In the genomic region with DNA sequence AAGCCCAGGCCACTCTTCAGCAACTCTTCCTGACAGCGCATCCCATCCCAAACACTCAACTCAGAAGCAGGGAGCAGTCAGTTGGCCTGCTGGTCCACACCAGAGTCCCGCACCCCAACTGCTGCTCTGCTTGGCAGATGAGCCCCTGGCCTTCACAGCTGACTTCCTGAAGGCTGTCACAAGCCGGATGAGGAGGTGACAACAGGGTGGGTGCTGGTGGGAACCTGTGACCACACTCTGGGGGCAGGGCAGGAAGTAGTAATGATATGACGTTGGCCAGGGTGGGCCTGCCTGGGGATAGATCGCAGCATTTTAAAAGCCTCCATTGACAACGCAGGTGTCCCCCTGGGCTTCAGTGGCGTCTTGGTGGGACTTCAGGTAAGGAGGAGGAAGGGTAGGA, we compare ENCODE assay signal across 17 mouse cellular contexts. TPM values are rescaled to one million over a fixed set of nuclear protein-coding genes. Genes with fewer than 3 reads are reported as not detected.
DNase-seq lines count a peak whose midpoint lies in the region; ATAC-seq lines count a peak whose summit lies in the region.
"Had no signal": no experiment of that assay in that cellular context is flagged by ENCODE, and none has a peak within 500 bp of the region (broad histone marks: within the 10 kb centered on the region; RNA-seq: fewer than 3 reads in every experiment).

Gene Prf1, plus strand, starts transcription at position 357 of the 400 bp plus-strand sequence.

- H3K4me3 ChIP-seq in intestine, embryonic 15.5 days (replicated peaks), result no peak within 1 kb of the TSS
- H3K4me3 ChIP-seq: embryonic facial prominence, embryonic 12.5 days; lung, embryonic 15.5 days; midbrain, embryonic 12.5 days had no signal

- no peaks in the 10 kb centered on the region for H3K9me3 ChIP-seq in intestine, embryonic 15.5 days
- H3K9me3 ChIP-seq: embryonic facial prominence, embryonic 12.5 days; lung, embryonic 15.5 days; midbrain, embryonic 12.5 days had no signal

- peak; percentile 78 for ATAC-seq in megakaryocyte progenitor cell, adult 5-6 weeks (replicated peaks; ENCODE audit: poor library complexity)
- no peak for ATAC-seq in intestine, embryonic 15.5 days

- H3K4me2 ChIP-seq in intestine, embryonic 15.5 days (replicated peaks), result no peak within 1 kb of the TSS
- H3K4me2 ChIP-seq: embryonic facial prominence, embryonic 12.5 days; lung, embryonic 15.5 days; midbrain, embryonic 12.5 days had no signal

- H3K4me1 ChIP-seq in intestine, embryonic 15.5 days (replicated peaks), result no peaks in the 10 kb centered on the region
- H3K4me1 ChIP-seq: embryonic facial prominence, embryonic 12.5 days; lung, embryonic 15.5 days; midbrain, embryonic 12.5 days had no signal

- no peaks in the 10 kb centered on the region for H3K36me3 ChIP-seq in intestine, embryonic 15.5 days
- H3K36me3 ChIP-seq: embryonic facial prominence, embryonic 12.5 days; lung, embryonic 15.5 days; midbrain, embryonic 12.5 days had no signal

- no peak within 1 kb of the TSS for H3K27ac ChIP-seq in intestine, embryonic 15.5 days
- H3K27ac ChIP-seq: embryonic facial prominence, embryonic 12.5 days; lung, embryonic 15.5 days; midbrain, embryonic 12.5 days had no signal

- intact Hi-C loops in heart, postnatal 36 days (cut with DNase I), result no loop called here

- no peaks in the 10 kb centered on the region for H3K27me3 ChIP-seq in intestine, embryonic 15.5 days (replicated peaks)
- H3K27me3 ChIP-seq: embryonic facial prominence, embryonic 12.5 days; lung, embryonic 15.5 days; midbrain, embryonic 12.5 days had no signal

- WGBS in intestine, embryonic 15.5 days, result 78% methylated on average over 7 of the region's 7 CpGs

- H3K9ac ChIP-seq in intestine, embryonic 15.5 days, result no peak within 1 kb of the TSS
- H3K9ac ChIP-seq: embryonic facial prominence, embryonic 12.5 days; lung, embryonic 15.5 days; midbrain, embryonic 12.5 days had no signal

- peak; percentile 78 for DNase-seq in CD4-positive helper T cell, adult 2 months (ENCODE audit: low read depth, low spot score)
- peak; percentile 92 for DNase-seq in T-cell, adult 2 months (ENCODE audit: low spot score)
- DNase-seq in thymus, adult 18-20 months, result peak; percentile 67 to 76
- DNase-seq in urinary bladder, adult 2 months (ENCODE audit: low spot score), result no peak
- DNase-seq in heart, postnatal 36 days, result no peak
- no peak for DNase-seq in adrenal gland, postnatal 4 days (ENCODE audit: low spot score in 2 of 2)
- DNase-seq: adrenal gland, adult 8-10 months; kidney, postnatal 4 days had no signal

RNA-seq across cellular contexts. Expression of gene Prf1, which starts in this region (rescaled TPM):
- total RNA-seq in megakaryocyte progenitor cell, adult 5-6 weeks (2015), result not detected in 2 replicates
- total RNA-seq in megakaryocyte progenitor cell, adult 5-6 weeks (2017), result not detected in 2 replicates
- polyA plus RNA-seq in urinary bladder, adult 2 months (2012; rRNA removed), result 0.74 and 0.94 TPM in 2 replicates
- under 1 TPM in 1 of 2 experiments, not detected in 1; 0.11 TPM for total RNA-seq in heart, postnatal 36 days (2021)
- polyA plus RNA-seq in intestine, embryonic 15.5 days (2015; fragmentation: Nextera tagmentation; extraction: Ambion mirVana), result 0.06 TPM in 1 of 2 replicates, not detected in the other
- under 1 TPM in 1 of 2 experiments, not detected in 1; 0.28 TPM for total RNA-seq in adrenal gland, postnatal 4 days (2021)
- total RNA-seq: left cerebral cortex, adult 18-20 months had no signal
- polyA plus RNA-seq: embryonic facial prominence, embryonic 12.5 days; intestine, embryonic 14.5 days; limb, embryonic 14.5 days; lung, embryonic 15.5 days; midbrain, embryonic 12.5 days; neural tube, embryonic 11.5 days had no signal

Comparison
In these comparisons a context has a peak if more than half of its experiments do, and no peak if none do; other contexts are left out.
1. Peak in ATAC-seq in megakaryocyte progenitor cell, adult 5-6 weeks; RNA of the gene not detected or under 1 TPM.
2. DNase-seq: peak in CD4-positive helper T cell, adult 2 months (single experiment), T-cell, adult 2 months (single experiment) and thymus, adult 18-20 months (2 of 2); none in urinary bladder, adult 2 months (single experiment), heart, postnatal 36 days (0 of 2) and adrenal gland, postnatal 4 days (0 of 2).